Mouse (Mus musculus) c-Kit-positive CD71-positive TER-119-negative erythroid progenitor cells, embryonic 14.5 days (primary cell): ENCODE measurements around the gene Slc35d1.

Experiments
- DNase-seq: peaks from one replicate; pipeline ENCODE4 v3.0.0-alpha.2; 2013; ENCODE audit warnings: low read depth

Gene Slc35d1

DNA sequence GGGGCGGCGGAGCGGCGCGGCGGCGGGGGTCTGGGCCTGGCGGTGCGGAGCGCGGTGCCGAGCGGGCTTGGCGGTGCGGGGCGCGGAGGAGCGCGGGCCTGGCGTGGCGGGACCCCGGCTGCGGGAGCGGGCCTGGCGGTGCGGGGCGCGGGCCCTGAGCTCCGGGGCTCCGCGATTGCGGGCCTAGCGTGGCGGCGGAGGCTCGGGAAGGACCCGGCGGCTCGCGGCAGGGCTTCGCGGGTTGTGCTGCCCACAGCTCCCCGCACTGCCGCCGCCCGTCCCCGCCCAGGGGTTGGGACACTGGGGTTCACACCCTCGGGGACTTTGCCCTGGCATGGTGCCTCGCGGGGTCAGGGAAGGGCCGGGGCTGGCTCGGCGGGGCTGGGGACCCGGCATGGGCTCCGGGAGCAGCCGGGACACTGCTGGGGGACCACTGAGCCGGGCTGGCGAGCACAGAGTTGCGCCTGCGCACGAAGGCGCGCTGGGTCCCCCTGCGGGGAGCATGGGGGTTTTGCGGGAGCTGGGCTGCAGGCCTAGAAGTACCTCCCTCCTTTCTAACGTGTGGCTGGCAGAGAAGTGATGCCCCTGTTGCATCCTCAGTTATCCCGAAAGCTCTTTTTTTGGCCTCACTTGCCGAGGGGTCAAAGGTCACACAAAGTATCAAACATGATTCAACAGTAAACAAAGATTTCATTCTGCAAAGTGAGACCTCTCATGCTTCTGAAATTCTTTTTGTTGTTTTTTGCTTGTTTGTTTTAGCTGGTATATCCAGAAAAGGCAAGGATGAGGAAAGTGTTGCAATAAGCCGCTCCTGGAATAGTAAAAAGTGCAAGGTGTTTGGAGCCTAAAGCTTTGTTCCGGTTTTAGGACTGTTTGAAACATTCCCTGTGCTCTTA is at the start of gene Slc35d1:
TSS of gene Slc35d1 (minus strand) at position 240 of the 896 bp plus-strand sequence.
- DNase-seq = no peak

DNA sequence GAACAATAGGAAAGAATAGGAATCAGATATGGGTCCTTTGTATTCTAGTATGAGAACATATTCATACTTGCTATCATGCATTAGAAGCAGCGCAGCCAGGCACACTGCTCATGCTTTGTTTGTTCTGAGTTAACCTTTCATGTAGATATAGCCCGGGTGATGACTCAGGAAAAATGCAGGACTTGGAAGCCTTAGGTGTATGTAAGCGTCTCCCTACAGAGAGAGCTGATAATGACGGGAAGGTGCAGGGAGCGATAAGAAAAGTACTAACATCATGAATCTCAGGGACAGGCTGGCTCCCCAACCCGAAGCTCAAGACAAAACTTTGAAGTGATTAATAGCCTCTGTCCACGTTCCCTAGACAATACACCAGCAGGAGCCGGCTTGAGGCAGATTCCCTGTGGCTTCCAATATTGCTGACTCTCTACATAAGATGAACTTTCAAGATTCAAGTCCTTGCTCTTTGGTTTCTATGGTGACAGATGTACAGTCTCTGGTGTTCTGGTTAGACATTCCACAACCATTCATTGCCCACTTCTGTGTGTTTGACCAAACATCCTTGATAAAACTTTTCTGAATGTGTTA is 48.9 kb upstream of the Slc35d1 start:
- DNase-seq = peak; percentile 13

DNA sequence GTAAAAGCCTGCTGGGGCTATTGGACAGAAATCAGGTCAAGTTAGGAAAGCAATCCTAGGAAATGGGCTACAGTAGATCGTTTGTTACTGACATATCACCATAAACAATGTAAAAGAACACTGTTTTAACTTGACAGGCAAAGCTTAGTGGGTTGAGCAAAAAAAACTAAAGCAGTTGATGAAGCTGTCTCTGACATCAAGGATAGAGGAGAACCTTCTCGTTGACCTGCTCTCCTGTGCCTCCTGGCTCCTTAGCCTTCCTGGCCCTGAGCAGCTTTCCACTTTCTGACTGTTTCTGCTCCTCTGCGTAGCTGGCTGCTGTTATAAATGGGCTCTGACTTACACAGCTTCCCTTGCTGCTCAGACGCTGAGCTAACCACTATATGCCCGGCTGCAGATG is 48.4 kb upstream of the Slc35d1 start:
- no peak for DNase-seq

DNA sequence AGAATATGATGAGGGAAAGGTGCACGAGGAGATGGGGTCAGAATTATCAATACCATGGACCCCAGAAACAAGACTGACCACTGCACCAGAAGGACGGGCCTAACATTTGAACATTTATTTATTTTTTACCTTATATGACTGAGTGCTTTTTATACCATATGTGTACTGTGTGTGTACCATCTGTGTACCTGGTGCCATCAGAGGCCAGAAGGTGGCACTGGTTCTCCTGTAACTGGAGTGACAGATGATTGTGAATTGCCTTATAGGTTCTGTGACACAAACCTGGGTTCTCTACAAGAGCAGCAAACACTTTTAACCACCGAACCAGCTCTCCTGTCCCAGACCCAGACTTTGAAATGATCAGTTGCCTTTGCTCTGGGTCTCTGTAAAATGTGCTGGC is 43.9 kb upstream of the Slc35d1 start:
- no peak for DNase-seq

DNA sequence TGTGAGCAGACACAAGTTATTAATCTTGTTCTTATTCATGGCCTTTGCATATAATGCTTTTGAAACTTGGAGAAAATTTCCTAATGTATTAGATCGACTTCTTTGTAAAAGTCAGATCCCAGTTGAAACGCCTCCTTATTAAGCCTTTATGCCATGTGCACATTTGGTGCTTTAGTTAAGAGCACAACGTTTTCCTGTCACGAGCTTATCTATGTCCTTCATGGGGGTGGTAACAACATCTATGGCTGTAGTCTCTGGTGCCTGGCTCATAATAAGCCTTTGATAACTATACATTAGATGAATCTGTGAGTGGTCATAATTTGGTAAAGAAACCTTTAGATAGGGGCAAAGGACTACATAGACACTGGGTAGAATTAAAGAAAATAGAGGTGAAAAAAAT is 38.9 kb upstream of the Slc35d1 start:
- DNase-seq = no peak

GRCm38 (mm10) chr4:103249436-103250085 is 34.6 kb upstream of the Slc35d1 start:
- no peak for DNase-seq

GRCm38 (mm10) chr4:103247813-103248212 is 32.8 kb upstream of the Slc35d1 start:
- no peak for DNase-seq

- DNase-seq = no peak
Observed at GRCm38 (mm10) chr4:103247249-103247648, 32.3 kb upstream of the Slc35d1 start.

DNA sequence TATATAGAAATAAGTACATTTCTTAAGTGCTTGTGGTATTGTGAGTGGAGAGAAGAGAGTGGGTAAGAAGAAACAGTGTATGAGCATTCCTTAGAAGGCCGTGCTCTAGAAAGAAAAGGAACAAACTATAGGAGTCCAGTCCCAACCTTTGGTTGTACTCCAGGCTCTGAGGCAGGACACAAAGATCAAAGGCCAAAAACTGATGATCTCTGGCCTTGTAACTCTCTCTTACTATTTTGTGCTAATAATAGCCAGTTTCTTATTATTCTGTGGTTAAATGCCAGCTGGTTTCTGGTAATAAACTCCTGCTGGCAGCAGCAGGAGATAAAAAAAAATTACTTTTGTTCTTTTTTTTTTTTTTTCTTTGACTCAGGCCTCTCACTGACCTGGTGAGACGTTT is 17.2 kb upstream of the Slc35d1 start:
- no peak for DNase-seq

DNA sequence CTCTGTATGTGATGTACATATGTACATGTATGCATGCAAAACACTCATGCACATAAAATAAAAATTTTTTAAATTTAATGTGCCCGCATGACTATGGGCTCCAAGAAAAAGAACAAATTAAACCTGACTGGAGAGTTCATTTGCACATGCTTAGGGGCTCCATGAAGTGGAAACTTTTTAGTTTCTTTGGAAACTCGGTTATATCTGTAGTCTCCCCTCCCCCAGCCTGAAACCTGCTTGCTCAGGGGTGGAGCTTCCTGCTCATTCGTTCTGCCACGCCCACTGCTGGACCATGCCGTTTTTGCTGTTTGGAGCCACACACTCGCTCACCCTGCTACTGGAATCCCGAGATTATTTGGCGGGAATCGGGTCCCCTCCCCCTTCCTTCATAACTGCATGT is 7.9 kb upstream of the Slc35d1 start:
- DNase-seq = no peak

GRCm38 (mm10) chr4:103221789-103222188 is 6.8 kb upstream of the Slc35d1 start:
- DNase-seq = no peak

- no peak for DNase-seq
Observed at GRCm38 (mm10) chr4:103219011-103219410, 4.0 kb upstream of the Slc35d1 start.

- no peak for DNase-seq
Observed at GRCm38 (mm10) chr4:103216046-103216445, 1.1 kb upstream of the Slc35d1 start.

- DNase-seq = no peak
Observed at GRCm38 (mm10) chr4:103214498-103214924, 453 bp downstream of the Slc35d1 start.

GRCm38 (mm10) chr4:103213859-103214497 is 986 bp downstream of the Slc35d1 start:
- no peak for DNase-seq

DNA sequence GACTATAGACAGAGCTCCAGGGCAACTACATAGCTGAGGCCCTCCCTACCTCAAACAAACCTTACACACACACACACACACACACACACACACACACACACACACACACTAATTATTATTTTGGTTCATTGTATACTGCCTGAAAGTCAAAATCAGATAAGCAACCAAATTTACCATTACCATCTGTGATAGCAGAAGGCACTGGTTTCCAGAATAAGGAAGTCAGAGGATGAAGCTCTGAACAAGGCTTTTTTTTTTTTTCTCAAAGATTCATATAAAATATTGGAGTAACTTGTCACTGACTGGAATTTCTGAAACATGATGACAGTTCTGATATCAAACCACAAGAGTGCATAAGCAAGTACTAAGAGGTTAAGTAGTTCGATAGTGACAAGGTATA is 6.4 kb downstream of the Slc35d1 start:
- no peak for DNase-seq

DNA sequence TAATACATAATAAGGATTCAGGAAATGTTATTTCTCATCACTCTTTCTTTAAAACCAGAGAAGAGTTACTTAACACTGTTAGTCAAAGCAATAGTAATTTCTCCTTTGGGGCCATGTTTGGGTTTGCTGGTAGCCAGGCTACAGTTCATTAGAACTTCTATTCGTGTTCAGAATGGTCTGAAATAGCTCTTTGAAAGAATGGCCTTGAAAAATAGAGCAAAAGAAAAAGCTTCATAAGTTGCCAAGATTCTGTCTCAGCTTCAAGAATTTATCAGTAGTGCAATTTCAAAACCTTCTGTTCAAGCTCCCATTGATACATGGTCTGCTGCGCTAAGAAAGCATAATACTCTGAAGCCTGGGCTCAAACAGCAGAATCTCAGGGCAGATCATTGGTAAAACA is 11.3 kb downstream of the Slc35d1 start:
- no peak for DNase-seq

DNA sequence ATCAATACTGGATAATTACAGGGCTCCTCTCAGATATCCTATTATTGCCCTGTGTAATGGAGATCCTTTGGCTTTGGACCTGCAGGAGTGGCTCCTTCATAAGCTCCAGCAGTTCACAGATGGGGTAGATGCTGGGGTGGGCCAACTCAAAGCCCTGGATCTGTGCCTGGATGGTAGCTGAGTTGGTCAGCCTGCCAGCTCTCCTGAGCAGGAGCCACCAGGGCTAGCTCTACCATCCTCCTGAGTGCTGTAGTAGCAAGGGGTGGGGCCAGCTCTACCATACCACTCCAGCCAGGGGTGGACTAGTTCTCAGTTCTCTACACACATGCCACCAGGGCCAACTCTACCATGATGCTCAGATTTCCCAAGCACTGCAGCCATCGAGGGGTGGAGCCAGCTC is 14.9 kb downstream of the Slc35d1 start:
- DNase-seq = no peak

DNA sequence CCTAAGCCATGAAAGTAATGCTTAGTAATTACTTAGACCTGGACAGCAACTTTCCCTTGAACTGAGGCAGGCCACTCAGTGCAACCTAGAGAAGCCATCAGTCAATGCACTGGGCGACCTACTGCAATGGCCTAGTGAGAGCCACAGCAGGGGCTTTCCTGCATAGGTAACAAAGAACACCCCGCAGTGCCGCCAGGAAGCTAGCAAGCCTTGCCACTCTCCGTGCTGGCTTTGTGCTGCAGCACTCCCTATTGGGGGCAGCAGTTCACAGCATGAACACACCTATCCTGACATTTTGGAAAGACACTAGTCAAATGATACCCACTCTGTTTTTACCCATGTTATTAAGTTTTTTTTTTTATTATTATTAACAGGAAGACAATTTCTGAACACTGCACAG is 15.9 kb downstream of the Slc35d1 start:
- DNase-seq = no peak

- no peak for DNase-seq
Observed at GRCm38 (mm10) chr4:103197401-103197800, 17.6 kb downstream of the Slc35d1 start.

GRCm38 (mm10) chr4:103192421-103192820 is 22.5 kb downstream of the Slc35d1 start:
- DNase-seq = no peak

DNA sequence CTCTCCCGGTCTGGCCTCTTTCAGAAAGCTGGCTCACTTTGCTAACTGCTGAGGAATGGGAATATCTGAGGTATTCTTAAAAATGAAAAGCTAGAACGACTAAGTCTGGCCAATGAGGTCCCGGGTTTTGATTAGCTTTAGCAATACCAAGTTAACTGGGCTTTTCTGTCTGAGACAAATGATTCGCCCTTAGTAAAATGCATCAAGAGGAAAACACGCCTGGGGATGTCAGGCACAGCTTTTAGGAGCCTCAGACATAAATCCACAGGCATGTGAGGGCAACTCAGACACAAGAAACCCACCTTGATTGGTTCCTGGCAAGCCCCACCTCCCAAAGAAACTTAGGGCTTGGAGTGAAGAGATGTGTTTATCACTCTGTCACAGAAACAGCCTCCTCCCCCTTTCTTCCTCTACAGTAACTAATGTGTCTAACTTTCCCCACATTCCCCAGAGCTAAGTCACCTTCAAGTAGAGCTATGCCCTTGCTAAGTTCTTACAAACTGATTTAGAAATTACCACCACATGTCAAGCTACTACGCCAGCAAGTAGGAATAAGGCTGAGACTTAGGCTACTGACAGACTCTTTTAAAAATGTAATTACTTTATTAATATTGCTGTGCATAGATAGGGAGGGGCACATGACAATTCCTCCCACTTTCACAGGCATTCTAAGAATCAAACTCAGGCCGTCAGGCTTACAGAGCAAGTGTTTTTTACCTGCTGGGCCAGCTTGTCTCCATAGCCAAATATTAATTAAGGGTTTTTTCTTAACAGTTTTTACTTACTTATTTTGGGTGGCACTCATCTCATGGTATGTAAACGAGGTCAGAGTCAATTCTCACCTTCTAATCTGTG is 26.0 kb downstream of the Slc35d1 start:
- DNase-seq = peak; percentile 72
